Mouse (Mus musculus): Measurements from ENCODE around the gene Saysd1.

Gene Saysd1

DNA sequence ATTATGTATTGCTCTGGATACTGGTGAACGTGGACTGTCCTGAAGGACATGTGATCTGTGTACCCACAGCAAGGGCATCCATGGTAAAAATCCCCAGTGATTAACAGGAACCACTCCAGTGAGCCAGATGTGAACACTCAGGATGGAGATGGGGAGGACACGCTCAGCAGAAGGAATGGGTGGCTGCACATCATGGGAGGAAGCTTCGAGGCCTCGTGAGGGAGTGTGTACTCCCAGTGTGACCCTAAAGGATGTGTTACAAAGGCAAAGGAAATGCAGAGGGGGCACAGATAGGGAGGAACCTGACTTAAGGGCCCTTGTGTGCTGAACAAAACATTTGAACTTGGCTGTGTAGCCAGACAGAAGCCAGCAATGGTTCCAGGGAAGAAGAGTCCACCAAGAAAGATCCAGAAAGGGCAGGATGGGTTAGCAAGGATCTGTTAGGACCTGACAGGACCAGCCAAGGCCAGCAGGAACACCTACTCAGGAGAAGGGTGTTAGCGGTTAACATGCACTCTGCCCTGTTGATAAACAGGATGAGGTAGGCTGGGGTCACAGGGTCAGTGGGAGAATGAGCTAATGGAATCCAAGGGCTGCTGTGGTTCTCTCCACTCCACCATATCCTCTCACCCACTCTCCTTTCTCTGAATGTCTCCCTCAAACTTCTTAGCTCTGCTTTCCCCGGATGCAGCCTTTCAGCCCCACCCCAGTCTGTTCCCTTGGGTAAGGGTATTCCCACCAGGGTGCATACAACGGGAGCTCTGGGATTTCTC is 25.0 kb downstream of the Saysd1 start:
- DNase-seq (ENCODE audit: inconsistent age in 2 of 2, low spot score in 1 of 2): no peak

DNA sequence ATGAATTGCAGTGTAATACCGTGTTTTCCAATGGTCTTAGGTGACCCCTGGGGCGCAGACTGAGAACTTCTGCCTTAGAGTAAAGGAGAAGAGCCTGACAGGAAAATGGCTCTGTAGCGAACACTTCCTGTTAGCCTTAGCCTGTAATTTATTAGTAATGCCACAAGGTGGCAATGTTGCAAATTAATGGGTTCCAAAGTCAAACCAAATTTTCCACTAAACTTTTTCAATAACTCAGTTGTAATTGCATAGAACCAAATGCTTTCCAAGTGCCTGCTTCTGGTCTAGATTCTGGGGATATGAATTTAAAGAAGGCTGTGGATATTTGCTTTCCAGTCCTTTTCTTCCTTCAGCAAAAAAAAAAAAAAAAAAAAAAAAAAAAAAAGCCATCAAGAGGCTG is 26.1 kb downstream of the Saysd1 start:
- DNase-seq (ENCODE audit: inconsistent age in 2 of 2, low spot score in 1 of 2): no peak

DNA sequence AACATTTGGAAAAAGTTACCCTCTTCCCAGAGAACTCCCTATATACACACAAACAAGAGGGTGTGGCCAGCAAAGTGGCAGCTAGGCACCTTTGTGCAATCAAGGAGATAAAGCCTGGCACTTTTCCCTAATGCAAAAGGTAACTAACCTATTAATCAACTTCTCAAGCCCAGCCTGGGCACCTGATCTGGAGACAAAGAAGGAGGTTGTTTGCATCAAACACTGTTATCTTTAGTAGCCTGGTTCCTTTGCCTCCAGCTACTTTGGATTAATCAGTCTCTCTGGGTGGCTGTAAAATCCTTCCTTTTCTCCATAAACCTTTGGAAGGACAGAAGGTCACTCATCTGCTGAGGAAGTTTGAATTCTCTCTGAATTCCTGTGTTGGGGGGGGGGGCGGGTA is 27.4 kb downstream of the Saysd1 start:
- DNase-seq (ENCODE audit: inconsistent age in 2 of 2, low spot score in 1 of 2): no peak

DNA sequence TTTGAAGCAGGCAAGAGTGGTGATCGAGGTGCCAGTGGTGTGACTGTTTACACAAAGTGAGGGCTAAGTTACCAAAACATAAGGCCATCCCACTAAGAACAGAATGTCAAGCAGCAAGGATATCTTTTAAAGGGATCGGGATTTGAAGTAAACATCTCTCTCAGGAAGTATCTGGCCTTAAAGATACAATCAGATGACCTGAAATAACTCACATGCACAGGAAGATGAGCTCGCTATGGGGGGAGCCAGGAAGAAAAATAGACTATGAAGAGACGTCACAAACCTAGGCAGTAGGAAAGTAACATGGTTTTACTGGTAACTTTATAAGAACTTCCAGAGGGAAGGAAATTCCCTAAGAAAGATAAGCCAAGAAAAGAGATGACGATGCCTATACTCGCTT is 32.1 kb downstream of the Saysd1 start:
- peak in 1 of 2 experiments; percentile 38 for DNase-seq (ENCODE audit: inconsistent age in 2 of 2, low spot score in 1 of 2)

DNA sequence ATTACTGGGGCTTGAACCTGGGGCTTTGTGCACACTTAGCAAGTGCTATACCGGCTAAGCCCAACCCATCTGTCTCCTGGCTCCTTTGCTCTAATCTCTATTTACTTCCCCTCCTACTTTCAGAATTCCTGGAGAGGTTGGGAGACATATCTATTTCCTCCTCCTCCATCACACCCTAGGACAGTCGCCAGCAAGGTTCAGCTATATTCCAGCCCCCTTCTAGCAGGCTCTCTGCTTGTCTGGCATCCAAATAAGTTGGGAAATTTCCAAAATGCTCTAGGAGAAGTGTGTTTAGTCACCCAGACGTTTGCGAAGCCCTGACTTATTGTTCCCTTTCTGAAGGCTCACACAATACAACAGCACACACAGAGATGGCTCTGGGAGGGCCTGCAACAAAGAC is 35.1 kb downstream of the Saysd1 start:
- peak in 1 of 2 experiments; percentile 63 for DNase-seq (ENCODE audit: inconsistent age in 2 of 2, low spot score in 1 of 2)

DNA sequence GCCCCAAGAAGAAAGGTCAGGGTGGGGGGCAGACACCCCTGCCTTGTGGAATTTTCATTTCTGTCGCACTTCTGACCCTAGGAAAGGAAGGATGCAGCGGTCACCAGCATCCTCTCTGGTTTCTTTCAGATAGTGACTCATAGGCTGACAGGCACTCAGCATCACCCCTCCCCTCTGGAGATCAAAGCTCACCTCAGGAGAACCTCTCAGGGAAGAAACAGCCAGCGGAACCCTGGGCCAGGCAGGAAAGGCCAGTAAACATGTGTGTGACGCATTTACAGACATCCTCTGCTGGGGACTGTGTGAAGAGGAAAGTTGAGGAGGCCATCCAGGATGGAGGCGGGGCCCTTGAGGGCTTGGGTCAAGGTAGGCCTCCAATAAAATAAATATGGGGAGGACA is 40.3 kb downstream of the Saysd1 start:
- DNase-seq (ENCODE audit: inconsistent age in 2 of 2, low spot score in 1 of 2): peak; percentile 60 to 78

DNA sequence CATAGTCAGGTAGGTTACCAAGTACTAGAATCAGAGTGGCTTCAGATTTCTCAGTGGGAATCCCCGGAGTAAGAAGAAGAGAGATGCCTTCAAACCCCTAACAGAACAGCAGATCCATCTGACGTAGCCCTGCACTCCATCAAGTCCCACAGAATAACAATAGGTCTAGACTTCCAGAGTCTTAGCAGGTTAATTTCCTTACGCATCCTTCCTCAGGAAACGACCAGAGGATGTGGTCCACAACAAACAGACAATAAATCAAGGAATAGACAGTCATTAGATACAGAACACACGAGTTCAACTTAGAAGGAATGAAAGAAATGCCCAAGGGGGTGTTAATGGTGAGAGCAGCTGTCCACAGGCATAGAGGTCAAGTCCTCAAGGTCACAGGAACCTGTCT is 43.4 kb downstream of the Saysd1 start:
- DNase-seq (ENCODE audit: inconsistent age in 2 of 2, low spot score in 1 of 2): no peak

DNA sequence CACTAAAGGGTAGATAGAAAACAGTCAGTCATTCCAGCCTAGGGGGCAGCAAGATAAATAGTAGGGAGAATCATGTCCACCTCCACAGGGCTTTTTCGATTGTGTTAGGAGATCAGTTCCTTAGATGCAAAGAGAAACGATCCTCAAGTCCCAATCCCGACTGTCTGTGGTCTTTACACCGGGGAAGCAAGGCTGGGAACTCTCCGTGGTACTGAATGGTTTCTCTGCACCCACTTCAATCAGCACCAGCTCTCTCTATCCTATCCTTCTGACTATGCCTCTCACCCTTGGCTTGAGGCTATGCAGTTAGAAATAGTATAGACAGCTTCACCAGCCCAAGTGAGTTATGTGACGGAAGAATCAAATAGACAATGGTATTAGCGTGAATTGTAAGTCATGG is 44.8 kb downstream of the Saysd1 start:
- DNase-seq (ENCODE audit: inconsistent age in 2 of 2, low spot score in 1 of 2): peak; percentile 33 to 79

DNA sequence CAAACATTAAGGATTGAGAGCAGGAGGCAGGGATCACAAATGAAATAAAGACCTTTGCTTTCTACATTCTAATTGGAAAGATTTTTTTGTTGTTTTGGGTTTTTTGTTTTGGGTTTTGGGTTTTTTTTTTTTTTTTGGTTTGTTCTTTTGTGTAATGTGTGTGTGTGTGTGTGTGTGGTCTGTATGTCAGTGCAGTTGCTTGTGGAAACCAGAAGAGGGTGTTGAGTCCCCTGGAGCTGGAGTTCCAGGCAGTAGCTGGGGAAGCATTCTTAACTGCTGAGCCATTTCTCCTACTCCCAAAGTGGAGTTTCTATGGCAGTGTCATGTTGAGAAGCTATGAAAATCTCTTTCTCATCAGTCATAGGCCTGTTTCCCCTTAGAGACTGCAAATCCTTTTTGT is 54.0 kb downstream of the Saysd1 start:
- no peak for DNase-seq (ENCODE audit: inconsistent age in 2 of 2, low spot score in 1 of 2)

DNA sequence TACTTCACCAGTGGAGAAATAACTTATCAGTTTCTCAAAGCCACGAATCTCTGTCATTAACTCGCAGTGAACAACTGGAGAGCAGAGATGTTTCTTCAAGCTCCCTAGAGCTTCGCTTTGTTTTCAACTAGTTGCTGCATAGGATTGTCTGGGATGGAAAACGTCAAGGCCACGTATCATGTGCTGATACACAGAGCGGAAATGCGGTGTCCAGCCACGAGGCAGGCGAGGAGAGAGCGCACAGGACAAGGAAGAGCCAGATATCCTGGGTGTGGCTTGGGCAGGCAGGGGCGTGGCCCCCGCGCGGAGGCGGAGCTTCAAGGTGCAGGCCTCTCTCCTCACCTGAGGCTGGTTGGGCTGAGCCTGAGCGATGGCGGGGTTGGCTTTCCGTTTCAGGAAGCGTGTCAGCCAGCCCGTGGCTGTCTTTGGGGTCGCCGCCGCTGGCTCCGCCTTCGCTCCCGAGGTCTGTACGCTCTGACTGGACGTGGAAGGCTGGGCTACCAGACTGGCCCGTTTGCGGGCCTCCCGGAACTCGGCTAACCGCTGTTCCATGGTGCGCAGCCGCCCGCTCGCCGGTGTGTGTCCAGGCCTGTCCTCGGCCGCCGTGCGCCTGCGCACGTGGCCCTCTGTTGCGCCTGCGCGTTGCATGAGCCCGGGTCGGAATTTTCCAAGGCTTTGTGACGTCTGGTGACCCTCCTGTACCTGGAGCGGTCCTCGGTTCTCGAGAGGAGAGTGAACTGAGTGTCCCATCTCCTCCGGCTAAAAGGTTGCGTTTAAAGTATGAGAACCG is 55.6 kb downstream of the Saysd1 start:
- DNase-seq (ENCODE audit: inconsistent age in 2 of 2, low spot score in 1 of 2): peak; percentile 96 to 99

DNA sequence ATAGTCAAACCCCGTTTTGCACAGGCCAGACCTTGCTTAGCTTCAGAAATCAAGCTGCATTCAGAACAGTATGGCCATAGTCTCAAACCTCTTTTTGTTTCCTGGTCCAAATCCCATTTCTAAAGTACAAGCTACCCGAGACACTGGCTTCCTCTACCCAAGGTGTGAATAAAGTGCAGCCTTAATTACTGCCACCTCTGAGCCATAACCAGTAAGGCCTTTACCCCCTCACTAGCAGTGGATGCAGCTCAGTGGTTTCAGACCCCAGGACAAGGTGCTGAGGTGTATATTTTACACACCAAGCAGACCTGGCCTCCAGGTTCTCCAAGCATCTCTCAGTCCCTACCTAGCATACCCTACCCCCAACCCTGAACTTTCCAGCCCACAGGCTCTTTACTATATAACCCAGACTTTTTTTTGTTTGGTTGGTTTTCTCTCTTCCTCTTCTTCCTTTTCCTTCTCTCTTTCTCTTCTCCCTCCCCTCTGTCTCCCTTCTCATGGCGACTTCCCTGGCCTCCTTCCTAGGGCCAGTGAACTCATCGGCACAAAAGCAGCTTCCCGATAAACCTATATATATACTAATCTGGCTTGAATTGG is 56.3 kb downstream of the Saysd1 start:
- peak; percentile 25 to 60 for DNase-seq (ENCODE audit: inconsistent age in 2 of 2, low spot score in 1 of 2)

DNA sequence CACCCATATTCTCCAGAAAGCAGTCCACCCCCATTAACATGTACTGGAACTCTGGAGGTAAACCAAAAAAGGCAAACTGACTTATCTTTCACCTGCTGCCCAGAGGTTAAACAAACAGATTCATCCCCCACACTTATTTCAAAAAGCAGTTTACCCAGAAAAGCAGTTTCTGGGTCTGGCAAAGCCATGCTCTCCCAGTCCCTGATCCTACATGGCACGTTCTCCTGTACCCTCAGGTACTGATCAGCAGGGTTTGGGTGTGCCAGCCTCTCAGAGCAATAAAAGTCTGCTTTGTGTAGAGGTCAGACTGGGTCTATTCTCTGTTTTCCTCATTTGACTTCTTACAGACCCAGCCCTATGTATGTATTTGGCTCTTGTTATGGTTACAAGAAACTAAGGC is 57.2 kb downstream of the Saysd1 start:
- DNase-seq (ENCODE audit: inconsistent age in 2 of 2, low spot score in 1 of 2): peak in 1 of 2 experiments; percentile 42

DNA sequence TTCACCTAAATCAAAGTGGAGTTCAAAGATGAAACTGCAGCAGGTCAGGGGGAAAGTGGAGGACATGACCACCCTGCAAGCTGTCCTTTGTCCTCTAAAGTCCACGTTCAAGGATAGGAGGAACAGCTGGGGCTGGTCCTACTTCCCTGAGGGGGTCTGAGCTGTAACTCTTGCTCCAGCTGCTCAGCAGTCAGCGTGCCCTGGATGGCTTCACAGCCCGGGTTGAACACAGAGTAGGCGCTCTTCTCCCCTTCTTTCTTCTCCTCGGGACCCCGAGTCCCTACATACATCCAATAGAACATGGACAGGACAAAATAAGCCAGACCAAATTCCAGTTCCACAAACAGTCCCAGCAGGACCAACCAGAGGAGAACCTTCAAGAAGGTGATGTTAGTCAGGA is 61.2 kb downstream of the Saysd1 start:
- DNase-seq (ENCODE audit: inconsistent age in 2 of 2, low spot score in 1 of 2): no peak

DNA sequence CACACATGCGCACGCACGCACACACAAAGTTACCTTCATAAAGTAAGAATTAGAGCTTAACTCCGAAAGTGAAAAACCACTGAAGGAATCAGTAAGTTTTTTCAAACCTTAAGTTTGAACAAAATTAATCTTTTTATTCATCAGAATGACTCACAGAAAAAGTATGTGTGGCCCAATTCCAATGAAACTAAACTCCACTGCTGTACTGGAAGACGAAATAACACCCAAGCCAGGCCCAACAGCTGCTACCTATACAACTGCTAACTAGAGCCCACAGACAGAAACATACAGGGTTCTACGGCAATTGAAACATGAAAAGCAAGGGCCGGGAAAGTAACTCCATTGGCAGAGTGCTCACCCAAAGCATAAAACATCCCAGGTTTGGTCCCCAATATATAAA is 62.8 kb downstream of the Saysd1 start:
- DNase-seq (ENCODE audit: inconsistent age in 2 of 2, low spot score in 1 of 2): peak in 1 of 2 experiments; percentile 67

DNA sequence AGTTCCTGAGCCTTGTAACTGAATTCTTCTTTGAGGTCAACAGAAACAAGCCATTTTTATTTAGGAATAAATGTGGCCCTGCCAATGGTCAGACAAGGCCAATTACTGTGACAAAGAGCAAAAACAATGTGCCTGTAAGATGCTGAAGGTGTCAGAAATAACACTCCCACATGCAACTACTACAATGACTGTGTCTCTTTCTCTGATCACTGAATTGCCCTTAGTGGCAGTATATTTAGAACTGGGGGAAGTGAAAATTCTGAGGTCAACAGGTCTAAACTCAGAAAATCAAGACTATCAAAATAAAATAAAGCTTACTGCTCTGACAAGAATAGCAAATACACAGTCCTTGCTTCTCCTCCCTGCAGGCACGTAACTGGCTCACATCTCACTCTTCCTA is 63.6 kb downstream of the Saysd1 start:
- no peak for DNase-seq (ENCODE audit: inconsistent age in 2 of 2, low spot score in 1 of 2)

DNA sequence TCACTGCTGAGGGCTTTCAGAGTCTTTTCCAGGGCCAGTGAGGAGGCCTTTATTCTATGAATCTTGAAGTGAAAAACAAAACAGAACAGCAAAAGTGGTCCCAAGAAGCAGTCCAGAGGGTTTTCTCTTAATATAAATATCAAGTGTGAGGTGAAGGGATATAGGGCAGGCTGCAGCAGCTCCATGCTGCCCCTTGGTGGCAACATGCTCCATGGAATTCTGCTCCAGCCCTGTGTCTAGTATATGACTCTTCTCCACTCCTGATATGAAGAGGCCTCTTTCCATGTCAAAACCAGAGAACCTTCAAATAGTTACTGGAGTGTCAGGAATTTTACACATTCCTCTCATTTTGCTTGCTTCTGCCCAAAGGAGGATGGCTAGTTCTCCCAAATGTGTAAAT is 67.7 kb downstream of the Saysd1 start:
- peak; percentile 41 to 66 for DNase-seq (ENCODE audit: inconsistent age in 2 of 2, low spot score in 1 of 2)

DNA sequence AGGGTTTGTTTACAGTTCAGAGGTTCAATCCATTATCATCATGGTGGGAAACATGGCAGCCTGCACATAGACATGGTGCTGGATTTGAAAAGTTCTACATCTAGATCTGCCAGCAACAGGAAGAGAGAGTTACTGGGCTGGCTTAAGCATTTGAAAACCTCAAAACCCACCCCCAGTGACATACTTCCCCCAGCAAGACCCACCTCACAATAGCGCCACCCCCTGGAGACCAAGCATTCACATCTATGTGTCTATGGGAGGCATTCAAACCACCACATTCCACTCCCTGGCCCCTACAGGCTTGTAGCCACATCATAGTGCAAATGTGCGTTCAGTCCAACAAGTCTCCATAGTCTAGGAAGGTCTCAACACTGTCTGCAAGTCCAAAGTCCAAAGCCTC is 70.0 kb downstream of the Saysd1 start:
- DNase-seq (ENCODE audit: inconsistent age in 2 of 2, low spot score in 1 of 2): no peak

DNA sequence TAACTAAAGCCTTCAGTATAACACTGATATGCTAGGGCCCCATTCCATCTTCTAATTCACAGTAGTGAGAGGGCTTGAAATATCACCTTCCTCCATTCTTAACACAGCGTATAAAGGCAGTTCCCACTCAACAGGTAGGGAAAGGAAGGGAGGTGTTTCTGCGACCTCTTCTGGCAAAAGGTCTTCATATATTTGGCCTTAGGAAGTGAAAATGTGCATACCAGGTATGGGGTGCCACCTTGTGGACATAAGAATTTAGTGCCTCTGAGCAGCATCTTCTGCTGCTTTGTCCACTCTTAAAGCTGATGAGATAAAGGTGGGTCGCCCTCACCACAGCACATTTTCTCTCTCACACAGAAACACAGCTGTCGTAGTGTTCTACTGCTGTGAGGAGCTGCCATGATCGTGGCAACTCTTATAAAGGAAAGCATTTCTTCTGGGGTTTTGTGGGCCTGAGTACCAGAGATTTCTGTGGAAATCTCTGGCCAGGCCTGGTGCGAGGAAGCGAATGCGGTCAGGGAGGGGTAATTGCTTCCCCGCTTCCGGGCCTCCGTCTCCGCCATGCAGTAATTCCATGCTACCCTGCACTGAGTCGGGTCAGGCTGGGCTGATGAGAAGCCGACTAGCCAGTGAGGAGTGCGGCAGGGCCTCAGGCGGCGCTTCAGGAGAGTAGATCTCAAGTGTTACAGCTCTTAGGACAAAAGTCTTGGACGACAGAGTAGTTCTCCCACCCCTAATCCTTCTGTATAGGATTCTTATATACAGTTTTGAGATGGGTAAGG is 70.8 kb downstream of the Saysd1 start:
- DNase-seq (ENCODE audit: inconsistent age in 2 of 2, low spot score in 1 of 2): peak; percentile 73 to 91

DNA sequence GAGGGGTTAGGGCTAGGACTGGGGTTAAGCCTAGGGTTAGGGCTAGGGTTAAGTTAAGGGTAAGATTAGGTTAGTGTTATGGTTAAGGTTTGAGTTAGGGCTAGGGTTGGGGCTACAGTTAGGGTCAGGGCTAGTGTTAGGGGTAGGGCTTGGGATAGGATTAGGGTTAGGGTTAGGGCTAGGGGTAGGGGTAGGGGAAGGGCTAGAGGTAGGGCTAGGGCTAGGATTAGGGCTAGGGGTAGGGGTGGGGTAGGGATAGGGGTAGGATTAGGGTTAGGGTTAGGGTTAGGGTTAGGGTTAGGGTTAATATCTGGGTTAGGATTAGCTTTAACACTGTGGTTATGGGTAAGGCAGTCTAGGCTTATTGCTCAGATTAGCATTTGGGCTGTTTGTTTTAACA is 73.6 kb downstream of the Saysd1 start:
- no peak for DNase-seq (ENCODE audit: inconsistent age in 2 of 2, low spot score in 1 of 2)

DNA sequence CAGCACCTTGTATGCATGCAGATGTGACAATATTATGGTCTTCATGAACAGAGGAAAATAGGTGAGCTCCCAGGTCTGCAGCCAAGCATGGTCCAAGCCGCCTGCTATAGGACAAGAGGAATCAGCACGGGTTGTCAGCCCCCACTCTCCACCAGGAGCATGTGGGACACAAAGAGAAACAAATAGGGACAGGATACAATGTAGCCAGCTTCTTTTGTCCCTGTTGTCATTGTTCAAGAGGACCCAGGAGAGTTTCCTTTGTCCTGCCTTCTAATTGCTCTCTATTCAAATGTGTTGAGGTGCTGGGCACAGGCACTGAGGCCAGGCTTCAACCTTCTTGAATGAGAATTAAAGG is 89.9 kb downstream of the Saysd1 start:
- no peak for DNase-seq (ENCODE audit: inconsistent age in 2 of 2, low spot score in 1 of 2)

DNA sequence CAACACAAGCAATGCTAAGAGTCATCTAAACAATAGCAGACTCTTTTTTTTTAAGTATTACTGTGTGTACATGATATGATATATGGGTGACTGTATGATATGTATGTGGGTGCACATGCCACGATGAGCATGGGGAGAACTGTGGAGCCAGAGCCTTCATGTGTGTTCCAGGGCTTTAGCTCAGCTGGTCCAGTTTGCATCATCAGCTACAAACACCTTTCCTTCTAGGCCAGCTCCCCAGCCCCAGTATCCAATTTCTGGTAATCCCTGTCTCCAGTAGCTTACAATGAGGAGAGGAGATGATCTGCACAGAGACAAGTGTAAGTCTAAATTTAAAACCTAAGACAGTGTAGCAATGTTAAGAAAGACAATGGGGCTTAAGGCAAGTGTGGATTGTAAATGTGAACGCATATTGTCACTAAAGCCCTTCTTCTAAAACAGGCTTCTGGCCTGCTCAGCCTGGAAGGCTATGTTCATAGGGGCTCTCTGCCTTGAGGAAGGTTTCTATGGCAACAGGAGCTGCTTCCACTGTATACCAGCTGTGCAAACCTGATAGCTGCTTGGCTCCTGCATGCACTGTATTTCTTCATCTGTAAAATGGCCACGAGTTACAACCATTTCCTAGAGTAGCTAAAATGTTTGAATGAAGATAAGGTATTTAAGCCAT is 90.4 kb downstream of the Saysd1 start:
- DNase-seq (ENCODE audit: inconsistent age in 2 of 2, low spot score in 1 of 2): no peak
